Mouse (Mus musculus) adrenal gland (tissue): Measurements from ENCODE around the gene Exoc7.

Experiments used
- intact Hi-C: fragments of 180-260 bp; cut with DNase I; formaldehyde crosslinking; loops from one replicate; pipeline ENCODE4 v1.15.1; 2025

Exoc7 gene

GRCm38 (mm10) chr11:116318719-116319659 lies 12.0 kb upstream of the Exoc7 start:
- intact Hi-C loops, result loop anchor here (1.0 to 5.0 kb wide), 3 partner anchors 50 to 148 kb away; partner anchors contain the start of gene Qrich2

GRCm38 (mm10) chr11:116312359-116312758 lies 5.3 kb upstream of the Exoc7 start:
- intact Hi-C loops, result no loop called here

GRCm38 (mm10) chr11:116311169-116311568 lies 4.1 kb upstream of the Exoc7 start:
- intact Hi-C loops, result no loop called here

- intact Hi-C loops, result no loop called here
Observed at GRCm38 (mm10) chr11:116309601-116310000, 2.6 kb upstream of the Exoc7 start.

GRCm38 (mm10) chr11:116307762-116308531 lies 914 bp upstream of the Exoc7 start:
- intact Hi-C loops, result no loop called here

- intact Hi-C loops, result no loop called here
Observed at GRCm38 (mm10) chr11:116306126-116306982, 679 bp downstream of the Exoc7 start.

GRCm38 (mm10) chr11:116305423-116305822 lies 1.6 kb downstream of the Exoc7 start:
- intact Hi-C loops, result no loop called here

GRCm38 (mm10) chr11:116298621-116299020 lies 8.4 kb downstream of the Exoc7 start:
- intact Hi-C loops, result no loop called here

- intact Hi-C loops, result no loop called here
Observed at GRCm38 (mm10) chr11:116298221-116298620, 8.8 kb downstream of the Exoc7 start.

- intact Hi-C loops, result no loop called here
Observed at GRCm38 (mm10) chr11:116297017-116297416, 10.0 kb downstream of the Exoc7 start.

- intact Hi-C loops, result no loop called here
Observed at GRCm38 (mm10) chr11:116296191-116296734, 10.8 kb downstream of the Exoc7 start.

- intact Hi-C loops, result loop anchor here (2.0 to 5.0 kb wide), 2 partner anchors 66 to 147 kb away; no protein-coding TSS in a partner anchor
Observed at GRCm38 (mm10) chr11:116294319-116294718, 12.7 kb downstream of the Exoc7 start.

- intact Hi-C loops, result loop anchor here (2.0 to 5.0 kb wide), 2 partner anchors 65 to 146 kb away; no protein-coding TSS in a partner anchor
Observed at GRCm38 (mm10) chr11:116293538-116294137, 13.4 kb downstream of the Exoc7 start.

- intact Hi-C loops, result loop anchor here (5.0 kb wide), 1 partner anchor 145 kb away; no protein-coding TSS in a partner anchor
Observed at GRCm38 (mm10) chr11:116292401-116292800, 14.6 kb downstream of the Exoc7 start.

- intact Hi-C loops, result loop anchor here (5.0 kb wide), 1 partner anchor 143 kb away; no protein-coding TSS in a partner anchor
Observed at GRCm38 (mm10) chr11:116290556-116290955, 16.5 kb downstream of the Exoc7 start.

- intact Hi-C loops, result no loop called here
Observed at GRCm38 (mm10) chr11:116287351-116287750, 19.7 kb downstream of the Exoc7 start.

GRCm38 (mm10) chr11:116285770-116286191 lies 21.3 kb downstream of the Exoc7 start:
- intact Hi-C loops, result no loop called here

GRCm38 (mm10) chr11:116283982-116284381 lies 23.1 kb downstream of the Exoc7 start:
- intact Hi-C loops, result no loop called here

- intact Hi-C loops, result no loop called here
Observed at GRCm38 (mm10) chr11:116282912-116283521, 24.0 kb downstream of the Exoc7 start.

GRCm38 (mm10) chr11:116282089-116282488 lies 24.9 kb downstream of the Exoc7 start:
- intact Hi-C loops, result no loop called here
